Mouse (Mus musculus): Measurements from ENCODE around the gene Rab7b.
A peak's percentile ranks its signal among the peaks of the same experiment; 100 is the strongest.

Rab7b gene

DNA sequence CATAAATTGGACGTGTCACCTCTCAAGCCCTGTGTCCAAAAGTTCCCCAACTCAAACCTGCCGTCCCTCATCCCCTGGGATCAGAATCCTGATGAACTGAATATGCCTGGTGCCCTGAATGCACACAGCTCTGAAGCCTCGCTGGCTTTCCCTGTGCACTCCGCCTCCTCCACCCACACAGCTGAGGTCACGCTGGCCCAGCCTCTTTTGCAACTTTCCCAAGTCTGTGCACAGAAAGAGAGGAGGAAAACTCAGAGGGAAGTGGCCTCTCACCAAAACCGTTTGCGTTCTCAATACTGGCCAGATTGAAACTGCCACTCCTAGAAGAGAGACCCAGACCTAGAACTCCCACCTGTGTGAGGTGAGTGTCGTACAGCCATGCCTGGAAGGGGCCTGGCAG is at the start of gene Rab7b:
TSS of gene Rab7b (plus strand) at position 221 of the 400 bp plus-strand sequence.
- DNase-seq = no peak

DNA sequence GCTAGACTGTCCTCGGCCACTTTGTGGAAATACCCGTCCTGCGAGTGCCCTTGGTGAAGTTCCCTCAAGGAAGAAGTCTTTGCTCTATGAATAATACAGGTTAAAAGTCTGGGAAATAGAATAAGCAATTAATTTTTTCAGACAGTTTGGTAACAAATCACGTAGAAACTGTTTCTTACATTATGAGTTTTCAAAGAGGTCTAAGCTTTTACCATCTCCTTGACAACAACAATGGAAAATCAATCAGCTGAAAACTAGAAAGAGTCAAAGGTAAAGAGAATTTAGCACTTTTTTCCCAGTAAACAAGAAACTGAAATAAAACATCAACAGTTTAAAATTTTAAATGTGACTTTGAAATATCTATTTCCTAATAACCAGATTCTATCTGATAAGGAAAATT is 48.4 kb upstream of the Rab7b start:
- no peak for DNase-seq

- DNase-seq = no peak
These were observed 46.9 kb upstream of the Rab7b start for GRCm38 (mm10) chr1:131641565-131641964.

DNA sequence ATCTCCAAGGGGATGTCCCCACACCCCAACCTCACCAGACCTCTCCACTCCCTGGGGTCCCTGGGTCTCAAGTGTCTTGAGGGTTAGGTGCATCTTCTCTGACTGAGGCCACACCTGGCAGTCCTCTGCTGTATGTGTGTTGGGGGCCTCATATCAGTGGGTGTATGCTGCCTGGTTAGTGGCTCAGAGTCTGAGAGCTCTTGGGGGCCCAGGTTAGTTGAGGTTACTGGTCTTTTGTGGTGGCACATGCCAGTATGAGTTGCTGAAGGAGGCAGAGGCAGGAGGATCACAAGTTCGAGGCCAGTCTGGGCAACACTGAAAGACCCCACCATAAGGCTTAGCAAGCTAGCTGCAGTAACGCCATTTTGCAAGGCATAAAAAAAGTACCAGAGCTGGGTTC is 46.2 kb upstream of the Rab7b start:
- no peak for DNase-seq

DNA sequence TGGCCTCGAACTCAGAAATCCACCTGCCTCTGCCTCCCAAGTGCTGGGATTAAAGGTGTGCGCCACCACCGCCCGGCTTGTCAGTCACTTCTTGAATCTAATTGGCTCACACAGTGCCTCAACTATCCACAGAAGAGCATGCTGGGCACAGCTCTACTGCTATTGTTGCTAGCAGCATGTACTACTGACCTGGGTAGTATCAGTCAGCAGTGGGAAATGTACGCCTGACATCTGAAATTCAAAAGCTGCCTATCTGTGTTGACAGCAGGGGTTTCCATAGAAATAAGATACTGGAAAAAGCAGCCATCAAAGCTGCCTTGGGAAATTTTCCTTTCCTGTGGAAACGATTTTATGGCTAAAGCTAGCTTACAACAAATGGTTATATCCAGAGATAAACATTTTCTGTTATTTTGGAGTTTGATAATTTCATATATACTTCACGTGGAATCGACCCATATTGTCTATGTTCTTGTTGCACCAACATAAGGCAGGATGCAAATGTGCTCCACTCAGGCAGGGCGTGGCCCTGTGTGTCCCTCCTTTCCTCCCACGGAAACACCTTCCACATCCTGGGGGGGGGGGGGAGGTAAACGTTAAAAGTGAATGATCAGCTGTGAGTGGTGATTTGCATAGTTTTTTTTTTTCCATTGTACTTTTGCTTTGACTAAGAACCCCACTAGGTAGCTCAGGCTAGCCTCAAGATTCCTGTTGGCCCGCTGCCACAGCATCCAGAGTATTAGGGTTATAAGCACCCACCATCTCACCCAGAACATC is 35.6 kb upstream of the Rab7b start:
- DNase-seq = no peak

GRCm38 (mm10) chr1:131655601-131656000 is 32.9 kb upstream of the Rab7b start:
- no peak for DNase-seq

- DNase-seq = peak; percentile 86
These were observed 30.5 kb upstream of the Rab7b start for GRCm38 (mm10) chr1:131657945-131658354.

DNA sequence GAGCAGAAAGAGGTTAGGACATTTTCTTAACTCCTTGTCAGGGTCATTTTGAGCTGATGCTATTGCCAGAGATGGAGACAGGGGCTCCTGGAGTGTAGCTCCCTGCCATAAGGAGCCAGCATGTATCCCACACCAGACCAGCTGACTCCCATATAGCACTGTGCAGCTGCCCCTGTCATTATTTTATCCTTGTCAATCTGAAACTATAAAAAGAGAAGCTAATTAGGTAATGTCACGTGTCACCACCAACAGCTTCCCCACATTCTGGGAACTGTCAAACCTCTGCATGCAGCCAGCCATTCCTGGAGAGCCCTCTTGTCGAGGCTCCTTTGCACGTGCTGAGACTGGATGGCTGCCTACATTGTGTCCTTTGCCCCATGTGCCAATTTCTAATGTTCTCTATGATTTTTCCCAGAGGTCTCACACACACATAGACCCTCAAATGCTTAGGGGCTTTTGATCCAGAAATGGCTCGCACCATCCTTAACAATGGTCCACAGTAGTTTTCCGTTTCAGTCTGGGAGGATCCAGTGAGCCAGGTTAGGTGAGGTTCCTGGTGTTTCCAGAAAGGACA is 28.9 kb upstream of the Rab7b start:
- DNase-seq = no peak

DNA sequence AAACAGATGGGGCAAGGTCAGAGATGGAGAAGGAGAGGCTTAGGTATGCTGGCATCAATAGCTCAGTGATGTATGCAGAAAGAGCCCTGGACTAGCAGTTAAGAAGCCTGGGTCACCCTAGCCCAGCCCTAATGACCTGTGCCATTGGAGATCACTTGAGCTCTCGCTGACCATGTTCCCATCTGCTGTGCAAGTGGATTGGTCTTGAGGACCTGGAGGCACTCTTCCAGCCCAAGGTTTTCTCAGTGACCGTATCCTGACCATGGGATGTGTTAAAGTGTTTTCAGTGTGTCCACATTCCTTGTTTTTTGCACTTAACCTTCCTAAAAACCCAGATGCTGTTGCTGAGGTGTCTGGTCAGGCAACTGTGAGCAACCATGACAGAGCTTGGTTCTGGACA is 28.2 kb upstream of the Rab7b start:
- no peak for DNase-seq

DNA sequence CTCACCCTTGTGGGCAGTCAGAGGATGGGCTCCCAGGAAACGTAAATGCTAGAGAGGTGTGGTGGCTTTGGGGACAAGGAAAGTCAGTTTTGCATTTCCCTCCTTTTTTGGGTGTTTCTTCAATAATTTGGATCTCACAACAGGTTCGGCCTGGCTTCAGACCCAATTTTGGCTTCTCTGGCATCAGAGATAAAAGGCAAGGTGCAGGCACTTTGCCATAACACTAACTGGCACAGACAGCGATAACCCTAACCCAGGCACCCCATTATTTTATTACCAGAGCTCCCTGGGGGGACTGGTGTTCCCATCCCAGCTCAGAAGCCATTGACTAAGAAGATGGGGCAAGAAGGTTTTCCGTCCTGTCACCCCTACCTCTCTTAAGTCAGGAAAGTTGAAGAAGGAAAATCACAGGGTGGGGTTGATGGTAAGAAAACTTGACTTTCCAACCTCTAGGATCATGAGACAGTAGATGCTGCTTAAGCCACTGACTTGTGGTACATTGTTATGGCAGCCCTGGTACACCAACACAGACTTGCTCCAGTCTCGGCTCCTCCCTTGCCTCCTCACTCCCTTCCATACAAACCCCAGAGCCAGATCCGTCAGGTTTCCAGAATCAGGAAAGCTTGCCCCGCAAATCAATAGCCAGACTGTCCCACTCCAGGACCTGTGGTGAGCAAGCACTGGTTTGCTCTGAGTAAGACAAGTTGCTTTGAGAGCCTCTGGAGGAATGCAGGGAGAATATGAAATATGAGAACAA is 27.6 kb upstream of the Rab7b start:
- no peak for DNase-seq

- no peak for DNase-seq
These were observed 26.7 kb upstream of the Rab7b start for GRCm38 (mm10) chr1:131661749-131662148.

- no peak for DNase-seq
These were observed 25.1 kb upstream of the Rab7b start for GRCm38 (mm10) chr1:131663286-131663995.

- no peak for DNase-seq
These were observed 24.4 kb upstream of the Rab7b start for GRCm38 (mm10) chr1:131664136-131664535.

DNA sequence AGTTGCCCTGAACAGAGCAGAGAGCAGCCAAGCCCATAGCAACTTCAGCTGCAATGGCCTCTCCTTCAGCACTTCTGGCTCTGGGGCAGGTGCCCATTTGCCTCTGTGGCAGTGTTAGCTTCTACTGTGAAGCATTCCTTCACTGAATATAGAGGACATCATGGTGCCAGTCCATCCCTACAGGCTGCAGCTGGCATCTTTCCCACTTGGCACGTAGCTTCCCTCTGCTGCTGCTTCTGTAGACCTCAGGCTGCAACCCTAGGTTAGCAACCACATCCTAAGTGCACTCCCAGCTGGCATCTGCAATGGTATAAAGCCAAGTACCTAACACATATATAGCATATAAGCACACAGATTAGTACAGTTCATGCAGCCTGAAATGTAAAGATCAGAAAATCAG is 22.6 kb upstream of the Rab7b start:
- DNase-seq = no peak

GRCm38 (mm10) chr1:131671113-131671512 is 17.4 kb upstream of the Rab7b start:
- no peak for DNase-seq

DNA sequence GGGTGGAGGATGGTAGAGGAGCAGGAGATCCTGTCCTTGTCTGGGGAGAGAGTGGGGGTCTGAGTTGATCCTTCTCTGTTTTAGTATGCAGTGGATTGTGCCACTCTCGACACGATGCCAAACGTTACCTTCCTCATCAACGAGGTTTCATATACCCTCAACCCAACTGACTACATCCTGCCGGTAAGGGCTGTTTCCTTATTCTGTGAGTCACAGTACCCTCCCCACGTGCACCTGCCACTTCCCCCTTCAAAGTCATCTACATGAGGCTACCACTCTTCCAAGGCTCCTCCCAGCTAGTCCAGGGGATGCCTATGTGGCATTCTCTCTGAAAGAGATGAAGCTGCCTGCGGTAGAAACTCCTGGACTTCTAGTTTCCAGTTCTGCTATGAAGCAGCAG is 16.1 kb upstream of the Rab7b start:
- DNase-seq = no peak

DNA sequence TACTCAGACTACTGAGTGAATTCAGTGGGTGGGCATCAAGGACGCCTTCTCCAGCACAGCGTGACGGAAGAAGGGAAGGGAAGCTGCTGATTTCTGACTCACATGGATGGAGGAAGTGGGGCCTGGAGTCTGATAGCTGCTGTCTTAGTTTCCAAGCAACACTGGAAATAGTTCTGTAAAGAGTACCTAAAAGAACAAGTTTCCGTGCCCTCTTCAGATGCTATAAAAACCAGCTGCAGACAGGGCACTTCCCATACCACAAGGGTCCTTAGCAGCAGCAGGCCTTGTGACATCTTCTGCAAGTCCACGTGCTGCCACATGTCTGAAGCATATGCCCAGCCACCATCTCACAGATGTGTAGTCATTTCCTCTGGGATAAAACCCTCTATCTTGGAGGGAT is 8.9 kb upstream of the Rab7b start:
- no peak for DNase-seq

- no peak for DNase-seq
These were observed 756 bp upstream of the Rab7b start for GRCm38 (mm10) chr1:131687739-131688138.

GRCm38 (mm10) chr1:131689016-131689415 is 521 bp downstream of the Rab7b start:
- no peak for DNase-seq

DNA sequence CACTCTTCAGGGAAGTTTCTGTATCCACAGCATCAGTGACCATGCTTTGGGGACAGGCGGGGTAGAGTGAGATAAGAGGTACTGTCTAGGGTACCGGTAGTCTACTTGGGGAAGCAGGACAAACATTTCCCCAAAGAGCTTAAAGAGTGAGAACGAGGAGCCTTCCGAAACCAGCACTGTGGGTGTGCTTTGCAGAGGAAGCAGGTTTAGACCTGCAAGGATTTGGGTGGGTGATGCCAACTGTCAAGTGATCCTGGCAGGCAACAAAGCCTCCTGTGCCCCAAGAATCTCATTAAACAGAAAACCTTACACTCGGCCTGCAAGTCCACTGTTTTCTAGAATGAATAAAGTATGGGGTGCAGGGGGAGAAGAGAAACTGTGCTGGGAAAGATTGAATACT is 1.4 kb downstream of the Rab7b start:
- DNase-seq = no peak

- no peak for DNase-seq
These were observed 1.9 kb downstream of the Rab7b start for GRCm38 (mm10) chr1:131690435-131690834.

- DNase-seq = no peak
These were observed 2.9 kb downstream of the Rab7b start for GRCm38 (mm10) chr1:131691356-131691755.

- DNase-seq = no peak
These were observed 6.8 kb downstream of the Rab7b start for GRCm38 (mm10) chr1:131695308-131695707.
